Mouse (Mus musculus) bone marrow macrophage, adult 2 months (primary cell): Measurements from ENCODE around the gene Klf12. TPM values are rescaled to one million over a fixed set of nuclear protein-coding genes. Genes with fewer than 3 reads are reported as not detected.
A peak's percentile ranks its signal among the peaks of the same experiment; 100 is the strongest.

Experiments
- H3K27ac ChIP-seq: 2 replicates; pipeline ENCODE4 v1.5.1; 2012; ENCODE audit warnings: low read depth, low read length; ENCODE audit not compliant: insufficient read depth
- H3K4me1 ChIP-seq: 2 replicates; pipeline ENCODE4 v1.6.1; 2012; ENCODE audit warnings: low read length; ENCODE audit not compliant: control insufficient read depth, insufficient read depth
- H3K4me3 ChIP-seq: 2 replicates; pipeline ENCODE4 v1.5.1; 2012; ENCODE audit warnings: mild to moderate bottlenecking, low read length, moderate library complexity; ENCODE audit not compliant: insufficient read depth
- CTCF ChIP-seq: IDR thresholded peaks from 2 replicates; pipeline ENCODE4 v1.5.1; 2012; ENCODE audit warnings: low read depth, mild to moderate bottlenecking, low read length, moderate library complexity
- POLR2A ChIP-seq: IDR thresholded peaks from 2 replicates; pipeline ENCODE4 v1.6.1; 2012; ENCODE audit warnings: mild to moderate bottlenecking, low read depth, low read length, borderline replicate concordance
- polyA plus RNA-seq: library from polyadenylated mRNA; stranded (reverse); fragments of >200 nt; gene quantifications from 2 replicates; pipeline ENCODE4 v1.2.4, GENCODE M21; 2012; ENCODE audit not compliant: missing spikeins, insufficient read depth, insufficient read length

The Klf12 gene
- polyA plus RNA-seq: not detected in 2 replicates

GRCm38 (mm10) chr14:100284119-100284860 is at the start of gene Klf12:
Gene Klf12 (minus strand): TSS chr14:100284679.
- H3K4me1 ChIP-seq: no peaks in the 10 kb centered on the region
- no peak for TF ChIP-seq POLR2A
- no peak for TF ChIP-seq CTCF
- no peak within 1 kb of the TSS for H3K27ac ChIP-seq
- H3K4me3 ChIP-seq: peak within 1 kb of the TSS; percentile 25

- no peak overlapping the region for H3K27ac ChIP-seq
- H3K4me1 ChIP-seq: no peaks in the 10 kb centered on the region
- no peak for TF ChIP-seq POLR2A
- TF ChIP-seq CTCF: no peak
- no peak overlapping the region for H3K4me3 ChIP-seq
Measured at GRCm38 (mm10) chr14:100333369-100333768, 48.9 kb upstream of the Klf12 start.

GRCm38 (mm10) chr14:100328602-100329276 is 44.3 kb upstream of the Klf12 start:
- Histone ChIP-seq H3K27ac (no peak overlapping the region), H3K4me3 (no peak overlapping the region), H3K4me1 (no peaks in the 10 kb centered on the region)
- TF ChIP-seq POLR2A: no peak
- no peak for TF ChIP-seq CTCF

- no peak for TF ChIP-seq POLR2A
- TF ChIP-seq CTCF: no peak
Measured at GRCm38 (mm10) chr14:100324303-100324702, 39.8 kb upstream of the Klf12 start.

GRCm38 (mm10) chr14:100322012-100322411 is 37.5 kb upstream of the Klf12 start:
- H3K4me1 ChIP-seq: no peaks in the 10 kb centered on the region
- H3K27ac ChIP-seq: no peak overlapping the region
- no peak overlapping the region for H3K4me3 ChIP-seq
- TF ChIP-seq CTCF (no peak), POLR2A (no peak)

More at GRCm38 (mm10) chr14:100324303-100324702, 39.8 kb upstream of the Klf12 start:
- H3K4me1 ChIP-seq: no peaks in the 10 kb centered on the region
- H3K4me3 ChIP-seq: no peak overlapping the region
- no peak overlapping the region for H3K27ac ChIP-seq

GRCm38 (mm10) chr14:100316780-100317179 is 32.3 kb upstream of the Klf12 start:
- Histone ChIP-seq H3K4me3 (no peak overlapping the region), H3K27ac (no peak overlapping the region), H3K4me1 (no peaks in the 10 kb centered on the region)
- TF ChIP-seq POLR2A (no peak), CTCF (no peak)

GRCm38 (mm10) chr14:100314099-100314498 is 29.6 kb upstream of the Klf12 start:
- H3K27ac ChIP-seq: no peak overlapping the region
- no peaks in the 10 kb centered on the region for H3K4me1 ChIP-seq
- TF ChIP-seq CTCF (no peak), POLR2A (no peak)
- no peak overlapping the region for H3K4me3 ChIP-seq

GRCm38 (mm10) chr14:100300905-100301304 is 16.4 kb upstream of the Klf12 start:
- no peak for TF ChIP-seq POLR2A
- no peak for TF ChIP-seq CTCF
- no peaks in the 10 kb centered on the region for H3K4me1 ChIP-seq
- no peak overlapping the region for H3K4me3 ChIP-seq
- H3K27ac ChIP-seq: no peak overlapping the region

GRCm38 (mm10) chr14:100298892-100299291 is 14.4 kb upstream of the Klf12 start:
- Histone ChIP-seq H3K4me1 (no peaks in the 10 kb centered on the region), H3K27ac (no peak overlapping the region), H3K4me3 (no peak overlapping the region)
- TF ChIP-seq POLR2A (no peak), CTCF (no peak)
